Mouse (Mus musculus) v-Abl transformed pro-B cells (cell line): ENCODE data around the gene Cfap61.

Source experiments
- in situ Hi-C, 2 experiments: fragments of 400-800 bp; cut with MboI; formaldehyde crosslinking; loops; one replicate each; pipeline ENCODE4 v1.15.1; 2025; ENCODE audit not compliant: unreplicated experiment in 2 of 2

The Cfap61 gene

GRCm38 (mm10) chr2:146228435-146228834 is 293.9 kb downstream of the Cfap61 start:
- in situ Hi-C loops = loop anchor here (5.0 to 10.0 kb wide), 3 partner anchors 76 to 156 kb away; no protein-coding TSS in a partner anchor

- in situ Hi-C loops = no loop called here
Observed at GRCm38 (mm10) chr2:146231485-146231884, 296.9 kb downstream of the Cfap61 start.

- in situ Hi-C loops = no loop called here
Observed at GRCm38 (mm10) chr2:146239196-146239747, 304.7 kb downstream of the Cfap61 start.

GRCm38 (mm10) chr2:146244049-146244448 is 309.5 kb downstream of the Cfap61 start:
- in situ Hi-C loops = no loop called here

- in situ Hi-C loops = no loop called here
Observed at GRCm38 (mm10) chr2:146245401-146245800, 310.8 kb downstream of the Cfap61 start.

- in situ Hi-C loops = no loop called here
Observed at GRCm38 (mm10) chr2:146246409-146247075, 312.0 kb downstream of the Cfap61 start.

GRCm38 (mm10) chr2:146247576-146247975 is 313.0 kb downstream of the Cfap61 start:
- in situ Hi-C loops = no loop called here

- in situ Hi-C loops = no loop called here
Observed at GRCm38 (mm10) chr2:146249033-146249432, 314.4 kb downstream of the Cfap61 start.

GRCm38 (mm10) chr2:146250236-146250904 is 315.8 kb downstream of the Cfap61 start:
- in situ Hi-C loops = no loop called here

- in situ Hi-C loops = no loop called here
Observed at GRCm38 (mm10) chr2:146254387-146254786, 319.8 kb downstream of the Cfap61 start.

- in situ Hi-C loops = loop anchor here (5.0 kb wide), 1 partner anchor 298 kb away; no protein-coding TSS in a partner anchor
Observed at GRCm38 (mm10) chr2:146255636-146256035, 321.1 kb downstream of the Cfap61 start.

GRCm38 (mm10) chr2:146256321-146256875 is 321.8 kb downstream of the Cfap61 start:
- in situ Hi-C loops = loop anchor here (5.0 kb wide), 1 partner anchor 299 kb away; no protein-coding TSS in a partner anchor

GRCm38 (mm10) chr2:146257037-146257436 is 322.5 kb downstream of the Cfap61 start:
- in situ Hi-C loops = loop anchor here (5.0 kb wide), 1 partner anchor 300 kb away; no protein-coding TSS in a partner anchor

- in situ Hi-C loops = loop anchor here (5.0 kb wide), 1 partner anchor 300 kb away; no protein-coding TSS in a partner anchor
Observed at GRCm38 (mm10) chr2:146257609-146258008, 323.0 kb downstream of the Cfap61 start.

GRCm38 (mm10) chr2:146258736-146259469 is 324.3 kb downstream of the Cfap61 start:
- in situ Hi-C loops = loop anchor here (5.0 kb wide), 1 partner anchor 302 kb away; no protein-coding TSS in a partner anchor

- in situ Hi-C loops = loop anchor here (5.0 kb wide), 2 partner anchors 127 to 303 kb away; no protein-coding TSS in a partner anchor
Observed at GRCm38 (mm10) chr2:146259787-146260560, 325.4 kb downstream of the Cfap61 start.

GRCm38 (mm10) chr2:146261146-146261545 is 326.6 kb downstream of the Cfap61 start:
- in situ Hi-C loops = loop anchor here in 1 of 2 experiments (5.0 kb wide), 1 partner anchor 126 kb away; no protein-coding TSS in a partner anchor

GRCm38 (mm10) chr2:146262215-146262614 is 327.6 kb downstream of the Cfap61 start:
- in situ Hi-C loops = loop anchor here in 1 of 2 experiments (5.0 kb wide), 1 partner anchor 125 kb away; no protein-coding TSS in a partner anchor

- in situ Hi-C loops = loop anchor here in 1 of 2 experiments (5.0 kb wide), 1 partner anchor 124 kb away; no protein-coding TSS in a partner anchor
Observed at GRCm38 (mm10) chr2:146262966-146263365, 328.4 kb downstream of the Cfap61 start.
